Mouse (Mus musculus) heart, adult 2 months (tissue): Measurements from ENCODE around the gene Pde3b.

Experiments used
- CTCF ChIP-seq: fragments of 200-600 bp; IDR thresholded peaks from 2 replicates; pipeline ENCODE4 v1.8.1; 2022; ENCODE audit warnings: antibody characterized with exemption, mild to moderate bottlenecking, moderate library complexity
- EP300 ChIP-seq: fragments of 200-500 bp; IDR thresholded peaks from 2 replicates; pipeline ENCODE4 v1.6.1; 2011; ENCODE audit warnings: low read depth, low read length, control low read depth; ENCODE audit not compliant: insufficient read depth
- POLR2A ChIP-seq: fragments of 200-500 bp; IDR thresholded peaks from 2 replicates; pipeline ENCODE4 v1.6.1; 2011; ENCODE audit warnings: mild to moderate bottlenecking, low read depth, low read length, control low read depth; ENCODE audit not compliant: insufficient read depth

DNA sequence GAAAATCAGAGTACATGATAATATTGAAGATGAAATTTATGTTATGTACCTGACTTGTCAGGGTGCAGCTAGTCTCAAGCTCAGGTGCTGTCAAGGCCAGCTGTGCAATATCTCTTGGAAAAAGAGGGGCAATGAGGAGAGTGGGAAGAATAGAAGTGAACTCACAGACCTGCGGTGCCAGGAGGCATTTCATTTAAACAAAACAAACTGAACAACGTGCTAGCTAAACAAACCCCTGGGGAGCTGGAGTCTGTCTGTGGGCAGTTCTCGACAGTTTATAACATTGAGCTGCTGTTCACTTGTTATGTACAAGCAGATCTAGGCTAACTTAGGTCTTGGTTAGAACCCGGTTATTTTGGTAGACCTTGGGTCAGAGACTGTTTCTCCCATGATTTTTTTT is 5.8 kb downstream of the Pde3b start:
- no peak for TF ChIP-seq CTCF
- no peak for TF ChIP-seq EP300
- TF ChIP-seq POLR2A = no peak
